Mouse (Mus musculus): ENCODE results near the gene Dicer1. TPM values are rescaled to one million over a fixed set of nuclear protein-coding genes. Genes with fewer than 3 reads are reported as not detected.

Dicer1 gene
- polyA plus RNA-seq, 1 experiment, result 6.3 TPM

- 37% methylated on average over 8 of the region's 8 CpGs for WGBS
- peaks cover 2% of the 10 kb centered on the region; the same call in 1 of the 2 replicates for H3K27me3 ChIP-seq (ENCODE audit: control insufficient read depth, insufficient read depth, low read length)
- no peak overlapping the region for H3K4me3 ChIP-seq (ENCODE audit: extremely low read depth, insufficient read depth, insufficient read length)
- no peak overlapping the region for H3K27ac ChIP-seq (ENCODE audit: insufficient read depth, low read length)
- no peaks in the 10 kb centered on the region for H3K4me1 ChIP-seq (ENCODE audit: control insufficient read depth, insufficient read depth, insufficient read length)
- no peak for DNase-seq (ENCODE audit: low read depth in 1 of 2, low spot score in 2 of 2)
- TF ChIP-seq POLR2A (IDR thresholded peaks at IDR 0.05; ENCODE audit: low read depth, low read length), result no peak
- TF ChIP-seq CTCF (IDR thresholded peaks at IDR 0.05; ENCODE audit: extremely low read depth, insufficient read depth, insufficient read length, insufficient replicate concordance), result no peak
- no peaks in the 10 kb centered on the region for H3K36me3 ChIP-seq (ENCODE audit: control insufficient read depth, insufficient read depth, low read length)
These were observed 113.6 kb downstream of the Dicer1 start for GRCm38 (mm10) chr12:104638156-104638555.

Other genes with a start within 250 kb of the Dicer1 start
- gene Clmn, start 113.1 kb upstream of the Dicer1 start, polyA plus RNA-seq (2012; rRNA removed), result 0.13 and 0.41 TPM in 2 replicates